Mouse (Mus musculus) midbrain, embryonic 10.5 days (tissue): ENCODE results near the gene Hist2h2bb. TPM values are rescaled to one million over a fixed set of nuclear protein-coding genes. Genes with fewer than 3 reads are reported as not detected.

Source experiments
- DNase-seq: peaks from one replicate; pipeline ENCODE4 v3.0.0-alpha.2; 2017; ENCODE audit warnings: low spot score
- H3K27ac ChIP-seq: fragments of 300-500 bp; sonication (generic); replicated peaks from 2 replicates; pipeline ENCODE4 v1.5.1; 2016; ENCODE audit warnings: mild to moderate bottlenecking
- H3K27me3 ChIP-seq: fragments of 300-500 bp; sonication (generic); 2 replicates; pipeline ENCODE4 v1.6.1; 2016; ENCODE audit warnings: low read depth, mild to moderate bottlenecking; ENCODE audit not compliant: poor library complexity, severe bottlenecking
- H3K36me3 ChIP-seq: fragments of 300-500 bp; sonication (generic); 2 replicates; pipeline ENCODE4 v1.6.1; 2016; ENCODE audit warnings: mild to moderate bottlenecking, moderate library complexity
- H3K4me1 ChIP-seq: fragments of 300-500 bp; sonication (generic); 2 replicates; pipeline ENCODE4 v1.6.1; 2016
- H3K4me3 ChIP-seq: fragments of 300-500 bp; sonication (generic); 2 replicates; pipeline ENCODE4 v1.5.1; 2016; ENCODE audit warnings: mild to moderate bottlenecking, moderate library complexity
- H3K9me3 ChIP-seq: fragments of 300-500 bp; sonication (generic); replicated peaks from 2 replicates; pipeline ENCODE4 v1.6.1; 2016; ENCODE audit warnings: mild to moderate bottlenecking
- WGBS: fragments of 180-500 bp; shearing (Covaris S2); methylation state at CpG from one replicate; pipeline ENCODE4 v1.1.7; 2016; 5-methylcytosine and 5-hydroxymethylcytosine counted together
- microRNA-seq: library from miRNA; unstranded; fragments of <30 nt; microRNA quantifications from one replicate; pipeline ENCODE4, GENCODE M21; 2017
- polyA plus RNA-seq: library from polyadenylated mRNA; unstranded; fragments of >200 nt; fragmentation: Nextera tagmentation; extraction: Ambion mirVana; gene quantifications from 2 replicates; pipeline ENCODE4 v1.2.1, GENCODE M21; 2016

Hist2h2bb gene
- polyA plus RNA-seq, 1 experiment from 2014 or later: 10.3 TPM

GRCm38 (mm10) chr3:96306506-96306905 is 37.0 kb downstream of the Hist2h2bb start:
- Histone ChIP-seq H3K27me3 (no peaks in the 10 kb centered on the region), H3K4me1 (no peaks in the 10 kb centered on the region), H3K4me3 (no peak overlapping the region), H3K27ac (no peak overlapping the region), H3K9me3 (no peaks in the 10 kb centered on the region), H3K36me3 (no peaks in the 10 kb centered on the region)
- 89% methylated on average over 9 of the region's 9 CpGs for WGBS
- no peak for DNase-seq

DNA sequence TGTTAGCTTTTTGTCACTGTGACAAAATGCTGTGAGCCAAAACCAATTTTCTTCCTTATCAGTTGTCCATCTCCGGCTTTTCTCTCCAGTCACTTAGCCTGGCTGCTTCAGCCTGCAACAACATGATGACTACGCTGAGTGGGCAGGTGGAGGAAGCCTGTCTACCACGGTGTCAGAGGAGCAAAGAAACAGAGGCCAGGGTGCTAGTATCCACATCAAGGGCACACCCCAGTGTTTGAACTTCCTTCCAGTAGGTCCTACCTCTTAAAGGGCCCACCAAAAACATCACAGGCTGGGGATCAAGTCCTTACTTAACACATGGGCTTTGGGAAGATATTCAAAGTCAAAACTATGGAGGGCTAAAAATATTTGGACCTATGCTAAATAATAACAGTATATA is 39.9 kb downstream of the Hist2h2bb start:
- Histone ChIP-seq H3K27ac (no peak overlapping the region), H3K27me3 (no peaks in the 10 kb centered on the region), H3K4me3 (no peak overlapping the region), H3K4me1 (0 out of 2 replicates have a peak, but pooled peaks cover 3% of the 10 kb centered on the region), H3K36me3 (no peaks in the 10 kb centered on the region), H3K9me3 (no peaks in the 10 kb centered on the region)
- 70% methylated on average over 3 of the region's 3 CpGs for WGBS
- DNase-seq: no peak

DNA sequence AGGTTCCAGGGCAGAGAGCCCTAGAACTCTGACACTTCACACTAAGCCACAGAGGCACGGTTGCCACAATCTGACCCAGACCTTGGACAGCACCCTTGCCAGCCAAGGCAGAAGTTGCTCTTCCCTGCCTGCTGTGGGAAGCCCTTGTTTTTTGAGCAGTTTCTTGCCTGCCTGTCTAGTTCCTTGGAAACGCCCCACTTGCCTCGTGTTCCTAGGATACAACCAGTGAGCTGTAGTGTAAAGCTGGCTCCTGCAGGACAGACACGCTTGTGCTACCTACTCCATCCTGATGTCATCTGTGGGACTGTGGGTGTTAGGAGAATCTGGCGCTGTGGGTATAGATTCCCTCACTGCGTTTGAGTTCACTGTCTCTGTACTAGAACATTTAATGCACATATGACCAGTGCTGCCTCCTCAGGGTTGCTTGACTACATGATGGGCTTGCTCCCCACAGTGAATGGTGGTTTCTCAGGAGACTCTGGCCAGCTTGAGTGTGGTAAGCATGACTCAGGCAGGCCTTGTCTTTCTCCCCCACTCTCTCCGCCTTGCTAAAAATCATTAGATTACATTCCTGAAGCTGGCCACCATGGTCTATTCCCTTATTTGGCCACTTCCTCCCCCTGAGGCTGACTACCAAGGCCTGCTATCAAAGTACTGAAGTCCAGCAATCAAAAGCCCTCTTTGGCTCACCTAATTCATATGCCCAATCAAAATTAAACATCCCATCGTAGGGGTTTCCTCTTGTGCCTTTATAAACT is 43.0 kb downstream of the Hist2h2bb start:
- WGBS: 72% methylated on average over 8 of the region's 8 CpGs
- no peak for DNase-seq

More for the DNA sequence above, 43.0 kb downstream of the Hist2h2bb start:
- Histone ChIP-seq H3K4me3 (no peak overlapping the region), H3K4me1 (0 out of 2 replicates have a peak, but pooled peaks cover 3% of the 10 kb centered on the region), H3K9me3 (no peaks in the 10 kb centered on the region), H3K27me3 (no peaks in the 10 kb centered on the region), H3K36me3 (no peaks in the 10 kb centered on the region), H3K27ac (no peak overlapping the region)

Small RNA genes within 50 kb of the gene (microRNA-seq; reads per million reads assigned to microRNA genes)
- gene Gm44492 (not detected), gene Gm47311 (not detected), gene Gm47313 (not detected)

Other genes starting within 250 kb of the Hist2h2bb start
- gene Vps45, start 211.3 kb upstream of the Hist2h2bb start, polyA plus RNA-seq: 28.6 and 33.3 TPM in 2 replicates
- gene Otud7b, start 165.2 kb upstream of the Hist2h2bb start, polyA plus RNA-seq: 16.5 and 18.9 TPM in 2 replicates
- 7.8 and 9.6 TPM in 2 replicates for gene Mtmr11, start 107.7 kb upstream of the Hist2h2bb start, polyA plus RNA-seq
- gene Sf3b4, start 97.4 kb upstream of the Hist2h2bb start, polyA plus RNA-seq: 262 and 271 TPM in 2 replicates
- gene Sv2a, start 88.6 kb upstream of the Hist2h2bb start, polyA plus RNA-seq: 3.1 and 8.8 TPM in 2 replicates
- gene Bola1, start 50.0 kb upstream of the Hist2h2bb start, polyA plus RNA-seq: 86.7 and 92.8 TPM in 2 replicates
- 0.98 TPM in 1 of 2 replicates, not detected in the other for gene Hist2h2ab, start 49.9 kb upstream of the Hist2h2bb start, polyA plus RNA-seq
- 7.3 and 17.2 TPM in 2 replicates for gene Hist2h2ac, start 48.9 kb upstream of the Hist2h2bb start, polyA plus RNA-seq
- gene Hist2h2be, start 48.6 kb upstream of the Hist2h2bb start, polyA plus RNA-seq: 11.5 and 11.9 TPM in 2 replicates
- gene Hist2h3c2, start 30.6 kb upstream of the Hist2h2bb start, polyA plus RNA-seq: 8.1 TPM in 2 replicates
- 24.3 and 34.9 TPM in 2 replicates for gene Hist2h2aa2, start 29.5 kb upstream of the Hist2h2bb start, polyA plus RNA-seq
- gene Hist2h2aa1, start 24.3 kb upstream of the Hist2h2bb start, polyA plus RNA-seq: 13.7 TPM in 2 replicates
- gene Hist2h3c1, start 23.1 kb upstream of the Hist2h2bb start, polyA plus RNA-seq: 0.70 and 0.86 TPM in 2 replicates
- 12.2 and 12.6 TPM in 2 replicates for gene Hist2h4, start 6.4 kb upstream of the Hist2h2bb start, polyA plus RNA-seq
- gene Hist2h3b, start 1.1 kb upstream of the Hist2h2bb start, polyA plus RNA-seq: 49.5 and 57.2 TPM in 2 replicates
- gene Fcgr1, start 24.2 kb downstream of the Hist2h2bb start, polyA plus RNA-seq: 1.8 and 2.1 TPM in 2 replicates
- 0.20 and 0.30 TPM in 2 replicates for gene BC107364, start 182.6 kb downstream of the Hist2h2bb start, polyA plus RNA-seq